ENCODE assay signal across 23 mouse cellular contexts in genomic region chr3:83012636-83013035, GRCm38 (mm10). TPM values are rescaled to one million over a fixed set of nuclear protein-coding genes. Genes with fewer than 3 reads are reported as not detected.
"Had no signal": no experiment of that assay in that cellular context is flagged by ENCODE, and none has a peak within 500 bp of the region (broad histone marks: within the 10 kb centered on the region; RNA-seq: fewer than 3 reads in every experiment).

No protein-coding gene starts in this region.

- H3K9me3 ChIP-seq: lung, embryonic 15.5 days; megakaryocyte, embryonic 14.5 days; midbrain, embryonic 13.5 days; midbrain, embryonic 15.5 days; neural tube, embryonic 12.5 days; stomach, embryonic 15.5 days had no signal

- H3K4me3 ChIP-seq: lung, embryonic 15.5 days; megakaryocyte, embryonic 14.5 days; midbrain, embryonic 13.5 days; midbrain, embryonic 15.5 days; neural tube, embryonic 12.5 days; stomach, embryonic 15.5 days had no signal

- H3K9ac ChIP-seq: lung, embryonic 15.5 days; midbrain, embryonic 13.5 days; midbrain, embryonic 15.5 days; neural tube, embryonic 12.5 days; stomach, embryonic 15.5 days had no signal

- DNase-seq: lung, adult 2 months; lung, postnatal 14 days; lung, postnatal 36 days; right cerebral cortex, postnatal 14 days; thymus, adult 2 months; thymus, postnatal 25 days; thymus, postnatal 4 days had no signal

- H3K27ac ChIP-seq: lung, embryonic 15.5 days; macrophage; midbrain, embryonic 13.5 days; midbrain, embryonic 15.5 days; neural tube, embryonic 12.5 days; stomach, embryonic 15.5 days; stomach, postnatal 0 days had no signal

- ATAC-seq: lung, postnatal 0 days; midbrain, embryonic 13.5 days; midbrain, embryonic 15.5 days had no signal

- H3K4me2 ChIP-seq: lung, embryonic 15.5 days; midbrain, embryonic 11.5 days; midbrain, embryonic 13.5 days; midbrain, embryonic 15.5 days; neural tube, embryonic 12.5 days; stomach, embryonic 15.5 days had no signal

- H3K4me1 ChIP-seq: lung, embryonic 15.5 days; megakaryocyte, embryonic 14.5 days; midbrain, embryonic 13.5 days; midbrain, embryonic 15.5 days; neural tube, embryonic 12.5 days; stomach, embryonic 15.5 days had no signal

- H3K36me3 ChIP-seq: lung, embryonic 15.5 days; midbrain, embryonic 13.5 days; midbrain, embryonic 15.5 days; neural tube, embryonic 12.5 days; stomach, embryonic 15.5 days had no signal

- H3K27me3 ChIP-seq: lung, embryonic 15.5 days; megakaryocyte, embryonic 14.5 days; midbrain, embryonic 13.5 days; midbrain, embryonic 15.5 days; neural tube, embryonic 12.5 days; stomach, embryonic 15.5 days had no signal

RNA-seq across cellular contexts. Expression of gene Fgg, which starts 5.1 kb away (rescaled TPM):
- total RNA-seq: megakaryocyte progenitor cell, adult 5-6 weeks; midbrain, postnatal 0 days; monocyte, adult 5-6 weeks; neutrophil, adult 5-6 weeks had no signal
- polyA plus RNA-seq: macrophage; midbrain, embryonic 11.5 days; neural tube, embryonic 12.5 days; urinary bladder, adult 2 months had no signal

RNA-seq across cellular contexts. Expression of gene Fga, which starts 13.2 kb away (rescaled TPM):
- total RNA-seq: megakaryocyte progenitor cell, adult 5-6 weeks; midbrain, postnatal 0 days; monocyte, adult 5-6 weeks; neutrophil, adult 5-6 weeks had no signal
- polyA plus RNA-seq: macrophage; midbrain, embryonic 11.5 days; midbrain, embryonic 15.5 days; midbrain, postnatal 0 days; urinary bladder, adult 2 months had no signal

RNA-seq across cellular contexts. Expression of gene Fgb, which starts 37.0 kb away (rescaled TPM):
- total RNA-seq: megakaryocyte progenitor cell, adult 5-6 weeks; midbrain, postnatal 0 days; monocyte, adult 5-6 weeks; neutrophil, adult 5-6 weeks had no signal
- polyA plus RNA-seq: macrophage; midbrain, embryonic 11.5 days; midbrain, embryonic 15.5 days; midbrain, postnatal 0 days; neural tube, embryonic 12.5 days; spleen, adult 2 months had no signal
